ENCODE assay signal across 15 mouse cellular contexts in genomic region chr12:119084814-119085213, GRCm38 (mm10).
A peak's percentile ranks its signal among the peaks of the same experiment; 100 is the strongest.
DNase-seq lines count a peak whose midpoint lies in the region; ATAC-seq lines count a peak whose summit lies in the region.
"Had no signal": no experiment of that assay in that cellular context is flagged by ENCODE, and none has a peak within 500 bp of the region (broad histone marks: within the 10 kb centered on the region; RNA-seq: fewer than 3 reads in every experiment).

No protein-coding gene starts in this region.

- H3K36me3 ChIP-seq in lung, embryonic 15.5 days = no peaks in the 10 kb centered on the region
- H3K36me3 ChIP-seq: embryonic facial prominence, embryonic 13.5 days; heart, embryonic 15.5 days; limb, embryonic 12.5 days; liver, embryonic 15.5 days had no signal

- no peak overlapping the region for H3K4me2 ChIP-seq in lung, embryonic 15.5 days
- H3K4me2 ChIP-seq: embryonic facial prominence, embryonic 13.5 days; heart, embryonic 15.5 days; limb, embryonic 12.5 days; liver, embryonic 15.5 days had no signal

- no peak overlapping the region for H3K4me3 ChIP-seq in lung, embryonic 15.5 days
- H3K4me3 ChIP-seq: embryonic facial prominence, embryonic 13.5 days; heart, embryonic 15.5 days; limb, embryonic 12.5 days; liver, embryonic 15.5 days had no signal

- H3K27ac ChIP-seq in lung, embryonic 15.5 days = 0 out of 2 replicates have a peak overlapping the region, but pooled peaks have one; percentile 37
- H3K27ac ChIP-seq: embryonic facial prominence, embryonic 13.5 days; heart, embryonic 15.5 days; limb, embryonic 12.5 days; liver, embryonic 15.5 days had no signal

- no peaks in the 10 kb centered on the region for H3K9me3 ChIP-seq in lung, embryonic 15.5 days
- H3K9me3 ChIP-seq: embryonic facial prominence, embryonic 13.5 days; heart, embryonic 15.5 days; limb, embryonic 12.5 days; liver, embryonic 15.5 days had no signal

- DNase-seq in lung, adult 18-20 months = no peak
- peak; percentile 67 for DNase-seq in adrenal gland, postnatal 10 days
- DNase-seq in kidney, adult 8-10 months = peak; percentile 50 to 55
- peak; percentile 10 for DNase-seq in lung, postnatal 14 days
- DNase-seq in right cerebral cortex, postnatal 25 days = no peak
- DNase-seq in MN1 (ENCODE audit: low spot score) = no peak
- DNase-seq: cerebellum, adult 8-10 months; forebrain, postnatal 0 days; heart, adult 11 months; thymus, postnatal 4 days had no signal

- no peak overlapping the region for H3K9ac ChIP-seq in lung, embryonic 15.5 days
- H3K9ac ChIP-seq: embryonic facial prominence, embryonic 13.5 days; forebrain, postnatal 0 days; heart, embryonic 15.5 days; limb, embryonic 12.5 days; liver, embryonic 15.5 days had no signal

- 47% methylated on average over 2 of the region's 2 CpGs for WGBS in lung, embryonic 15.5 days

- H3K4me1 ChIP-seq in lung, embryonic 15.5 days = peaks cover 4% of the 10 kb centered on the region; the same call in 1 of the 2 replicates
- H3K4me1 ChIP-seq: embryonic facial prominence, embryonic 13.5 days; heart, embryonic 15.5 days; limb, embryonic 12.5 days; liver, embryonic 15.5 days had no signal

- no peaks in the 10 kb centered on the region for H3K27me3 ChIP-seq in lung, embryonic 15.5 days
- H3K27me3 ChIP-seq: embryonic facial prominence, embryonic 13.5 days; heart, embryonic 15.5 days; limb, embryonic 12.5 days; liver, embryonic 15.5 days had no signal

- ATAC-seq in lung, embryonic 15.5 days (ENCODE audit: borderline replicate concordance, extremely low read depth, low FRiP score, low TSS enrichment) = peak; percentile 78; the same call in 1 of the 2 replicates
- ATAC-seq: forebrain, postnatal 0 days had no signal

Comparison
In these comparisons a context has a peak if more than half of its experiments do, and no peak if none do; other contexts are left out.
1. DNase-seq: peak in adrenal gland, postnatal 10 days (single experiment), kidney, adult 8-10 months (2 of 2) and lung, postnatal 14 days (single experiment); none in lung, adult 18-20 months (0 of 2), right cerebral cortex, postnatal 25 days (single experiment) and MN1 (single experiment).